Mouse (Mus musculus) ES-Bruce4 (cell line): ENCODE data around the gene Ptpro.

ENCODE experiments used
- CTCF ChIP-seq: IDR thresholded peaks from one replicate; pipeline ENCODE4 v1.8.1; 2011; ENCODE audit warnings: low read depth, low read length
- POLR2A ChIP-seq: IDR thresholded peaks from one replicate; pipeline ENCODE4 v1.8.1; 2011; ENCODE audit warnings: low read length; ENCODE audit not compliant: insufficient read depth

- no peak for TF ChIP-seq CTCF
- no peak for TF ChIP-seq POLR2A
Measured at GRCm38 (mm10) chr6:137466256-137466655, 214.1 kb downstream of the Ptpro start.
